Mouse (Mus musculus) megakaryocyte, embryonic 14.5 days (primary cell): ENCODE results near the gene Qars.

Experiments
- FLI1 ChIP-seq: IDR thresholded peaks from 2 replicates; pipeline ENCODE4 v1.6.1; 2012; ENCODE audit warnings: low read length, inconsistent platforms, mixed read lengths
- GATA1 ChIP-seq: IDR thresholded peaks from 3 replicates; pipeline ENCODE4 v1.6.1; 2012; ENCODE audit warnings: mixed read lengths, low read length, inconsistent platforms, borderline replicate concordance

DNA sequence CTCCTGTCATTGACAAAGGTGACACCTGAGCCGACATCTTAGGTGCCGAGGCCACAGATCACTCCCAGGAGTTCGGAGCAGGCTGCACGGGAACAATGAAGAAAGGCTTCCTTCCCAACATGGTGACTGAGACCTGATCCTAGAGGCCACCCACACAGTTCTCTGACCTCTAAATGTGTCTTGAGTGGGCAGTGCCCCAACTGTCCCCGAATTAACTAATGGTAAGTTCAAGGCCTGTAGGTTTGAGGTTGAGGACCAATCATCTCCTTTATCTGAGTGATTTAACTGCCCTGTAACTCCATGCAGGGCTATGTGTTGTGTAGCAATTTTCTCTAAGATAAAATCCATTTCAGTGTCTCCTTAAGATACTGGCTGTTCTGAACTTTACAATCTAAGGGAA is 38.1 kb upstream of the Qars start:
- TF ChIP-seq FLI1: no peak
- no peak for TF ChIP-seq GATA1
